Mouse (Mus musculus) MEL (cell line): ENCODE data around the gene Snrnp35. TPM values are rescaled to one million over a fixed set of nuclear protein-coding genes. Genes with fewer than 3 reads are reported as not detected.
"Not testable (repeated sequence)": the region's sequence is repeated elsewhere in the genome, so short reads cannot be mapped to it uniquely, and the experiment has no call there.

Source experiments
- DNase-seq: peaks from one replicate; pipeline ENCODE4 v3.0.0; 2011; ENCODE audit warnings: low read depth, low spot score
- H3K27ac ChIP-seq: 2 replicates; pipeline ENCODE4 v1.5.1; 2012; ENCODE audit warnings: low read depth, mild to moderate bottlenecking, control low read depth, low read length, moderate library complexity; ENCODE audit not compliant: control insufficient read depth
- H3K27me3 ChIP-seq, 2 experiments: fragments of 150-350 bp in 1 of 2; sonication (generic) in 1 of 2; 2 replicates each; pipeline ENCODE4 v1.6.1; 2012; ENCODE audit warnings: low read length in 2 of 2, mild to moderate bottlenecking in 2 of 2, improper control_type of control experiment in 1 of 2, moderate library complexity in 1 of 2; ENCODE audit not compliant: insufficient read depth in 2 of 2, control insufficient read depth in 1 of 2
- H3K36me3 ChIP-seq, 2 experiments: 2 replicates each; pipeline ENCODE4 v1.6.1; 2012 to 2014; ENCODE audit warnings: low read length in 2 of 2, improper control_type of control experiment in 1 of 2, inconsistent platforms in 1 of 2, mild to moderate bottlenecking in 1 of 2; ENCODE audit not compliant: insufficient read depth in 2 of 2, control insufficient read depth in 1 of 2
- H3K4me1 ChIP-seq, 2 experiments: fragments of 150-350 bp in 1 of 2; sonication (generic) in 1 of 2; 2 replicates each; pipeline ENCODE4 v1.6.1; 2012; ENCODE audit warnings: low read length in 2 of 2, improper control_type of control experiment in 1 of 2, mild to moderate bottlenecking in 1 of 2; ENCODE audit not compliant: insufficient read depth in 2 of 2, control insufficient read depth in 1 of 2
- H3K4me3 ChIP-seq, 2 experiments: fragments of 150-350 bp in 1 of 2; sonication (generic) in 1 of 2; 2 replicates each; pipeline ENCODE4 v1.5.1; 2012; ENCODE audit warnings: low read depth in 2 of 2, low read length in 2 of 2, mild to moderate bottlenecking in 2 of 2, moderate library complexity in 2 of 2, control low read depth in 1 of 2, improper control_type of control experiment in 1 of 2; ENCODE audit not compliant: control insufficient read depth in 1 of 2, insufficient read depth in 1 of 2
- H3K79me2 ChIP-seq: 2 replicates; pipeline ENCODE4 v1.6.1; 2012; ENCODE audit warnings: mild to moderate bottlenecking, low read length, moderate library complexity; ENCODE audit not compliant: control insufficient read depth, poor library complexity, insufficient read depth
- H3K9ac ChIP-seq: 2 replicates; pipeline ENCODE4 v1.6.1; 2012; ENCODE audit warnings: low read depth, mild to moderate bottlenecking, control low read depth, low read length, moderate library complexity; ENCODE audit not compliant: control insufficient read depth, poor library complexity, severe bottlenecking
- H3K9me3 ChIP-seq: fragments of 150-350 bp; sonication (generic); replicated peaks from 2 replicates; pipeline ENCODE4 v1.6.1; 2012; ENCODE audit warnings: mild to moderate bottlenecking, low read length, improper control_type of control experiment, moderate library complexity; ENCODE audit not compliant: insufficient read depth
- BHLHE40 ChIP-seq: IDR thresholded peaks from 2 replicates; pipeline ENCODE4 v1.6.1; 2012; ENCODE audit warnings: low read depth, mild to moderate bottlenecking, inconsistent platforms, low read length, improper control_type of control experiment, borderline replicate concordance
- CHD1 ChIP-seq: IDR thresholded peaks from 2 replicates; pipeline ENCODE4 v1.6.1; 2012; ENCODE audit warnings: low read depth, mild to moderate bottlenecking, inconsistent platforms, low read length, improper control_type of control experiment
- CHD2 ChIP-seq: IDR thresholded peaks from 2 replicates; pipeline ENCODE4 v1.6.1; 2011; ENCODE audit warnings: low read length, improper control_type of control experiment
- EP300 ChIP-seq, 2 experiments: IDR thresholded peaks; 2 replicates each; pipeline ENCODE4 v1.6.1; 2011; ENCODE audit warnings: improper control_type of control experiment in 2 of 2, low read length in 2 of 2, low read depth in 1 of 2, mild to moderate bottlenecking in 1 of 2
- GABPA ChIP-seq: IDR thresholded peaks from 2 replicates; pipeline ENCODE4 v1.6.1; 2012; ENCODE audit warnings: low read depth, mild to moderate bottlenecking, inconsistent platforms, low read length, improper control_type of control experiment, moderate library complexity
- GATA1 ChIP-seq: IDR thresholded peaks from 2 replicates; pipeline ENCODE4 v1.6.1; 2011; ENCODE audit warnings: low read depth, low read length, improper control_type of control experiment
- HCFC1 ChIP-seq: IDR thresholded peaks from 2 replicates; pipeline ENCODE4 v1.6.1; 2012; ENCODE audit warnings: low read depth, mild to moderate bottlenecking, inconsistent platforms, low read length, improper control_type of control experiment, moderate library complexity
- MAX ChIP-seq: IDR thresholded peaks from 2 replicates; pipeline ENCODE4 v1.6.1; 2011; ENCODE audit warnings: low read length, improper control_type of control experiment
- MXI1 ChIP-seq: IDR thresholded peaks from 2 replicates; pipeline ENCODE4 v1.6.1; 2011; ENCODE audit warnings: mild to moderate bottlenecking, low read depth, low read length, improper control_type of control experiment
- MYB ChIP-seq: IDR thresholded peaks from 2 replicates; pipeline ENCODE4 v1.6.1; 2011; ENCODE audit warnings: mild to moderate bottlenecking, low read depth, low read length, improper control_type of control experiment
- MYC ChIP-seq: IDR thresholded peaks from 2 replicates; pipeline ENCODE4 v1.6.1; 2011; ENCODE audit warnings: low read depth, mild to moderate bottlenecking, low read length, improper control_type of control experiment, moderate library complexity
- NELFE ChIP-seq: IDR thresholded peaks from 2 replicates; pipeline ENCODE4 v1.6.1; 2011; ENCODE audit warnings: low read depth, low read length, improper control_type of control experiment
- NRF1 ChIP-seq: IDR thresholded peaks from 2 replicates; pipeline ENCODE4 v1.6.1; 2014; ENCODE audit warnings: low read depth, mild to moderate bottlenecking, inconsistent platforms, low read length, improper control_type of control experiment, moderate library complexity; ENCODE audit not compliant: poor library complexity, insufficient read depth, severe bottlenecking
- RAD21 ChIP-seq: IDR thresholded peaks from 2 replicates; pipeline ENCODE4 v1.6.1; 2011; ENCODE audit warnings: mild to moderate bottlenecking, low read depth, low read length, improper control_type of control experiment
- RCOR1 ChIP-seq: IDR thresholded peaks from 2 replicates; pipeline ENCODE4 v1.6.1; 2012; ENCODE audit warnings: low read depth, mild to moderate bottlenecking, inconsistent platforms, low read length, improper control_type of control experiment
- TBP ChIP-seq: IDR thresholded peaks from 2 replicates; pipeline ENCODE4 v1.8.0; 2011; ENCODE audit warnings: low read depth, low read length, improper control_type of control experiment
- TCF12 ChIP-seq: IDR thresholded peaks from 2 replicates; pipeline ENCODE4 v1.6.1; 2014; ENCODE audit warnings: low read depth, mild to moderate bottlenecking, inconsistent platforms, low read length, improper control_type of control experiment, moderate library complexity
- USF1 ChIP-seq: IDR thresholded peaks from 2 replicates; pipeline ENCODE4 v1.6.1; 2014; ENCODE audit warnings: low read depth, mild to moderate bottlenecking, inconsistent platforms, low read length, improper control_type of control experiment, moderate library complexity
- USF2 ChIP-seq, 2 experiments: IDR thresholded peaks; 2 replicates each; pipeline ENCODE4 v1.6.1; 2011 to 2012; ENCODE audit warnings: improper control_type of control experiment in 2 of 2, low read length in 2 of 2, borderline replicate concordance in 1 of 2, inconsistent platforms in 1 of 2, low read depth in 1 of 2, mild to moderate bottlenecking in 1 of 2; ENCODE audit not compliant: insufficient read depth in 1 of 2
- ZKSCAN1 ChIP-seq: IDR thresholded peaks from 2 replicates; pipeline ENCODE4 v1.6.1; 2012; ENCODE audit warnings: low read depth, mild to moderate bottlenecking, inconsistent platforms, low read length, improper control_type of control experiment, moderate library complexity
- polyA plus RNA-seq, 2 experiments: library from polyadenylated mRNA; stranded (reverse) in 1 of 2; unstranded in 1 of 2; fragments of >175 nt in 1 of 2; fragments of >200 nt in 1 of 2; gene quantifications; 2 replicates each; pipeline versions ENCODE4 v1.2.1 to v1.2.4; 2012; ENCODE audit warnings: low replicate concordance in 2 of 2, low read depth in 1 of 2; ENCODE audit not compliant: insufficient read length in 2 of 2, insufficient read depth in 1 of 2, missing spikeins in 1 of 2
- total RNA-seq: library from RNA; depleted of rRNA; stranded (reverse); fragments of 300-350 nt; gene quantifications from 2 replicates; pipeline ENCODE4 v1.2.3, GENCODE M21; 2012

The Snrnp35 gene
- total and polyA plus RNA-seq, 3 experiments: 11.7 to 18.3 TPM; not detected in 1

DNA sequence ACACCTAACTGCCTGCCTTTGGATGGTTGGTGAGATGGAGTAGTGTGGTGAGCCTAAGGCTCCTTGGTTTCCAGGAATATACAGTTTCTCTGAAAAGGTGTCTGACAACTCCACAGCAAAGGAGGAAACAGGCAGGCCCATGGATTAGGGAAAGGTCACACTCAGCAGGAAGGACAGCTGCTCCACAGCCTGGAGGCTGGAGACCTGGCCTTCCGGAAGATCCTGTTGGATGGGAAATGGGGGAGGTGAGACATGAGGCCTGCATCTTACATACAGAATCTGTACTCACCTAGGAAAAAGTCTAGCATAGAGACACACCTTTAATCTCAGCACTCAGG lies 28.9 kb upstream of the Snrnp35 start:
- H3K9me3 ChIP-seq: no peaks in the 10 kb centered on the region
- H3K79me2 ChIP-seq: peaks cover 7% of the 10 kb centered on the region
- H3K36me3 ChIP-seq: peaks cover 8 to 17% of the 10 kb centered on the region in 2 experiments
- H3K27ac ChIP-seq: no peak overlapping the region
- DNase-seq: no peak
- 0 out of 4 replicates have a peak, but pooled peaks cover 0 to 3% of the 10 kb centered on the region in 2 experiments for H3K4me1 ChIP-seq
- TF ChIP-seq ZKSCAN1: no peak
- TF ChIP-seq USF1: no peak
- no peak for TF ChIP-seq MYC
- TF ChIP-seq HCFC1: no peak
- TF ChIP-seq USF2 (IDR thresholded peaks at IDR 0.05; ENCODE audit: borderline replicate concordance in 1 of 2, insufficient read depth in 1 of 2, low read depth in 1 of 2, low read length in 2 of 2): no peak
- no peak for TF ChIP-seq TBP
- no peak for TF ChIP-seq RAD21
- no peak for TF ChIP-seq MXI1
- TF ChIP-seq GATA1: no peak
- no peak for TF ChIP-seq CHD2
- TF ChIP-seq TCF12: no peak
- TF ChIP-seq NRF1: no peak
- no peak for TF ChIP-seq GABPA
- TF ChIP-seq CHD1: no peak
- no peak for TF ChIP-seq MYB
- no peak for TF ChIP-seq RCOR1
- TF ChIP-seq EP300 (IDR thresholded peaks at IDR 0.05; ENCODE audit: low read depth in 1 of 2, low read length in 2 of 2): no peak
- TF ChIP-seq BHLHE40: no peak
- TF ChIP-seq, all 39 proteins: peak for 0
- Histone ChIP-seq H3K4me3 (no peak overlapping the region), H3K27me3 (no peaks in the 10 kb centered on the region), H3K9ac (no peak overlapping the region)

GRCm38 (mm10) chr5:124456762-124457161 lies 26.2 kb upstream of the Snrnp35 start:
- no peak overlapping the region for H3K27ac ChIP-seq
- H3K4me3 ChIP-seq: no peak overlapping the region
- no peaks in the 10 kb centered on the region for H3K27me3 ChIP-seq
- no peak overlapping the region for H3K9ac ChIP-seq
- no peaks in the 10 kb centered on the region; the same call in 1 of the 2 replicates for H3K79me2 ChIP-seq
- no peak for TF ChIP-seq MAX
- TF ChIP-seq NELFE: no peak
- no peak for TF ChIP-seq CHD1
- TF ChIP-seq, all 39 proteins: peak for 0
- H3K9me3 ChIP-seq: no peaks in the 10 kb centered on the region
- DNase-seq: no peak
- no peaks in the 10 kb centered on the region for H3K4me1 ChIP-seq
- peaks cover 0 to 6% of the 10 kb centered on the region in 2 experiments; a peak in 3 of 4 replicates for H3K36me3 ChIP-seq

DNA sequence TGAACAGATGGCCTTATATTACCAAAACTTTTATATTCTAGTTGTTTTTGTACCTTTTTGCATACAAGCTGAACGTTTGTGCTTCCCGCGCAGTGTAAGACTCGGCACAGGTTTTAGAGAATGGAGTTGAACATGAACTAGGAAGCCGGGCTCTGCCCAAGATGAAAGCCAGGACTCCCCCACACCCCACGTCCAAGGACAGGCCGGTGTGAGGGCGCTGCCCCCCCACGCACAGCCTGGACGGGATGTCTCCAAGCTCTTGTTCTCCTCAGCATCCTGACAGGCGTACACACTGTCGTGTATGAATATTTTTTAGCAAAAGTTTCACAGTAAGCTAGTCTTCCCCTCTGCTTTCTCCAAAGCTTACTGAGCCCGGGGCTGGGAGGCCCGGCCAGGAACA lies 22.0 kb upstream of the Snrnp35 start:
- H3K27ac ChIP-seq, H3K36me3 ChIP-seq, H3K79me2 ChIP-seq, DNase-seq, H3K4me3 ChIP-seq, H3K4me1 ChIP-seq, H3K27me3 ChIP-seq, H3K9ac ChIP-seq, H3K9me3 ChIP-seq: not testable (repeated sequence)
